Mouse (Mus musculus): ENCODE results near the gene Gm49388.

Gm49388 gene

DNA sequence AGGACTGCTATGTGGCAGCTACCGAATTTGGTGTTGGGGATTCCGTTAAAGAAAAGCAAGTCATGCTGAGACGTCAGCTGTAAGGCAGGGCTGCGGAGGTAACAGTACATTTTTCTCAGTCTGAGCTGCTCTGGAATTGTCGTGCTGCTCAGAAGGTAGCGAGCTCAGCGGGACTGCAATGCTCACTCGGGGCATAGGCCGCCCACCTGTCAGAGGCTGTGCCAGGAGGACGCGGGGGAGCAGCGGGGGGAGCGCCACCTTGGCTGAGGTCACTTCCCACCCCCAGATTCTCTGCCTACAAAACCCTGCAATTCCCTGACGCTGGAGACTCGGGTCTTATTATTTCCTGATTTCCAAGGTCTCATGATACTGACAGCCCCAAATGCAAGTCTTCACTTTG is 55.5 kb downstream of the Gm49388 start:
- DNase-seq (ENCODE audit: low read depth, low spot score), result no peak

- DNase-seq (ENCODE audit: low read depth, low spot score), result peak; percentile 91
Measured at GRCm38 (mm10) chr7:127841340-127842000, 56.1 kb downstream of the Gm49388 start.

DNA sequence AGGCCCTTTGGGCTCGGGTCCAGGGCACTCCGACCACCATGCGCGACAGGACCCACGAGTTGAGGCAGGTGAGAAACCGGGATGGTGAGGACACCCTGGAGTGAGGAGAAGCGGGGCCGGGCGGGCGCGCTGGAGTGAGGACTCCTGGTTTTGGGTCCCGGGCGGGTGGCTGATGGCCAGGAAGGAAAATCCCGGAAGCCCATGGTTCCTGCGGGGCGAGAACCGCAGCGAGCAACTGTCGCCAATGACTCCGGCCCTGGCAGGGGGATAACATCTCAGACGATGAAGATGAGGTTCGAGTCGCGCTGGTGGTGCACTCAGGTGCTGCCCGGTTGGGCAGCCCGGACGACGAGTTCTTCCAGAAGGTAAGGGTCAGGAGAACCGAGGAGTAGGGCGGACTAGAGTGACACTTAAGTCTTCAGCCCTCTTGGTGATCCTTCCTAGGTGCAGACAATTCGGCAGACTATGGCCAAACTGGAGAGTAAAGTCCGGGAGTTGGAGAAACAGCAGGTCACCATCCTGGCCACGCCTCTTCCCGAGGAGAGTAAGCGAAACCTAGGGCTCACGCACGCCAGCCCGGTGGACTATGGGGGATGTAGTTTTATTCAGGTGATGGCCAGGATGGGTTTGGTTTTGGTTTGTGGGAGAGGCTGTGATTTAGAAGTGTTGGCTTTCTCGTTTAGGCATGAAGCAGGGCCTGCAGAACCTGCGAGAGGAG is 56.8 kb downstream of the Gm49388 start:
- peak; percentile 67 for DNase-seq (ENCODE audit: low read depth, low spot score)

GRCm38 (mm10) chr7:127849973-127850875 is 64.8 kb downstream of the Gm49388 start:
- no peak for DNase-seq (ENCODE audit: low read depth, low spot score)

DNA sequence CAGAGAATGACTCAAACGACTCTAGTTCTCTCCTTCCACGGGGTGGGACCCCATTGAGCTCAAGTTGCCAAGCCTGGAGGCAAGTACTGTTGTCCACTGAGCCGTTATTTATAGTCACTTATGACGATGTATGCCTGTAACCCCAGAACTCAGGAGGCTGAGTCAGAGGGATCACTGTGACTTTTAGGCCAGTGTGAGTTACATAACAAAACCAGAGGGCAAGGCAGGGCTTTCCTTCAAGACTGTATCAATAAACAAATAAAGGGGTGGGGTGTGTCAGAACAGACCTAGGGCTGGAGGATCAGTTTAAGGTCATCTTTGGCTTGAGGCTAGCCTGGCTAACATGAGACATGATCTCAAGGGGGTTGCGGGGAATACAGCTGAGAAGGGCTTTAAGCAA is 65.5 kb downstream of the Gm49388 start:
- no peak for DNase-seq (ENCODE audit: low read depth, low spot score)

Data from mesoderm, embryonic 11.5 days (tissue).